Mouse (Mus musculus) testis, adult 2 months (tissue): ENCODE measurements around the gene Kynu.

Source experiments
- CTCF ChIP-seq: fragments of 200-500 bp; IDR thresholded peaks from 2 replicates; pipeline ENCODE4 v1.5.1; 2012; ENCODE audit warnings: low read depth, mild to moderate bottlenecking, inconsistent platforms, low read length, moderate library complexity; ENCODE audit not compliant: control insufficient read depth, insufficient read depth, insufficient replicate concordance
- POLR2A ChIP-seq: fragments of 200-500 bp; IDR thresholded peaks from 2 replicates; pipeline ENCODE4 v1.6.1; 2012; ENCODE audit warnings: low read depth, mild to moderate bottlenecking, inconsistent platforms, low read length, moderate library complexity; ENCODE audit not compliant: control insufficient read depth

DNA sequence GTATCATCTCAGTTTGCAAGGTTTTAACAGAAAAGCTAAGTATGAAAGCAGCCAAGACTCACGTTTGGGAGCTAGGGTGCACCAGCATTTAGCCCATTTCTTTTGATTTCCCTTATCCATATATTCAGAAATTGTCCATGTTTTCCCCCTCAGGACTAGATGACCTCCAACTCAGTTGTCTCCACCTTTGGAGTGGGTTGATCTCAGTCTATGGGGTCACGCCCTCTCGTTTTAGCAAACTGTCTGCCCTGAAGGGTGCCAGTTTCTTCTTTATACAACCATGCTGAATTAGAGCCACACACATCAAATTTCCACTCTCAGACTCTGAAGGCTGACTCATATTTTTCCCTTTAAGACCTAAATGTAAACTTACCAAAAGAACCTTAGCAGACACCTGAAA, 119.0 kb downstream of the Kynu start:
- TF ChIP-seq CTCF (no peak), POLR2A (no peak)
